Mouse (Mus musculus): ENCODE measurements around the gene Rtcb. TPM values are rescaled to one million over a fixed set of nuclear protein-coding genes. Genes with fewer than 3 reads are reported as not detected.

Gene Rtcb
- total RNA-seq (2021), result 10 to 100 TPM; 73.0 to 75.2 TPM

DNA sequence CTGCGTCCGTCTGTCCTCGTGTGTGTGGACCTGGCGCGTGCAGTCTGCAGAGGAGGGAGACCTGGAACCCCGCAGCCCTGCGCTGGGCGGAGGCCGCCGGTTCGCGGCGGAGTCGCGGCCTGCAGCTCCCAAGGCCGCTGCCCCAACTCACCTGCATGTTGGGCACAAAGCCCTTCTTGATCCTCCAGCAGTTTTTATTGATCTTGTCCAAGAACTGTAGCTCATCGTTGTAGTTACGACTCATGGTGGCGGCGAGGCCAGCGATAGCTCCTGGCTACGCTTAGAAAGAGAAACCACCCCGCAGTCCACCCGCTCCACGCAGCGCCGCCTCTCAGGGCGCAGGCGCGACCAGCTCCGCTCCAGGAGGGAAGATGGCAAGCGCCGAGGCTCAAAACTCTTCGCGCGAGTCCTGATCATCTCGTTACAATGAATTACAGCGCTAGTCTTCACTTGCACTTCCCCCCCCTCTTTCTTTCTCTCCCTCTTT is at the start of gene Rtcb:
Gene Rtcb (minus strand): TSS at position 360 of the 487 bp plus-strand sequence.
- intact Hi-C loops (cut with DNase I), result loop anchor here (5.0 kb wide), 1 partner anchor 40 kb away; the partner anchor contains the start of gene Prdm4
- peak; percentile 89 for DNase-seq (ENCODE audit: low spot score)

DNA sequence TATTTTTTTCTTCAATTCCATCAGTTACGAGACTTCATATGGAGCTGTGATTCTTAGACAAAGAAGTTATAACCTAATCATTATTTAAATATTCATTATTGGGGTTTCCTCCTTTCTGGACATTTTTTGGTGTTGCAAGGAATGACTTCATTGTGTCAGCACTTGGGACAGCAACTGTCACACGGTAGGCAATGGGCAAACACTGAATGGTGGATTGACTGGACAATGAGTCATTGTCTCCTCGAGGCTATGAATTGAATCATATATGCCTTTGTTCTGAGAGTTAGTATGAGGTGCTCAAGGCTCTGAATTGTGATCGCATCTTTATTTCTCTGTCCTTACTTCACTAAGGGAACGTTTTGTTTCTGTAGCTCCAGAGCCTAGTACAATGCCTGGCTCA is 48.8 kb upstream of the Rtcb start:
- intact Hi-C loops (cut with DNase I), result no loop called here
- DNase-seq (ENCODE audit: low spot score), result no peak

DNA sequence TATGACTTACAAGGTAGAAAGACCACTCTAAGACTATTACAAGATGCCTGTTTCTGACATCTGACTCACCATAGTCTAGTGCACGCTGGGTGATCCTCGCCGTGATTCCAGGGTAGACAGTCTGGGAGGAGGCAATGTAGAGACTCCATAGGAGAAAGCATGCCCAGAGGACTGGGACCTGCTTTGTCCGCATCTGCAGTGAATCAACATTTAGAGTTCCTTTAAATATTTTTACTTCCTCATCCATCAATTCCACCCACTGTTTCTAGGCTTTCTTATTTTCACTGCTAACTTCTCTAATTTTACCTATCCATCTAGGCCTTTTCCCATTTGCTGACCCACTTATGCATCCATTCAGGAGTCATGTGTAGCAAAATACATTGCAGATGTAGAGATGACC is 42.8 kb upstream of the Rtcb start:
- intact Hi-C loops (cut with DNase I), result no loop called here
- DNase-seq (ENCODE audit: low spot score), result no peak

DNA sequence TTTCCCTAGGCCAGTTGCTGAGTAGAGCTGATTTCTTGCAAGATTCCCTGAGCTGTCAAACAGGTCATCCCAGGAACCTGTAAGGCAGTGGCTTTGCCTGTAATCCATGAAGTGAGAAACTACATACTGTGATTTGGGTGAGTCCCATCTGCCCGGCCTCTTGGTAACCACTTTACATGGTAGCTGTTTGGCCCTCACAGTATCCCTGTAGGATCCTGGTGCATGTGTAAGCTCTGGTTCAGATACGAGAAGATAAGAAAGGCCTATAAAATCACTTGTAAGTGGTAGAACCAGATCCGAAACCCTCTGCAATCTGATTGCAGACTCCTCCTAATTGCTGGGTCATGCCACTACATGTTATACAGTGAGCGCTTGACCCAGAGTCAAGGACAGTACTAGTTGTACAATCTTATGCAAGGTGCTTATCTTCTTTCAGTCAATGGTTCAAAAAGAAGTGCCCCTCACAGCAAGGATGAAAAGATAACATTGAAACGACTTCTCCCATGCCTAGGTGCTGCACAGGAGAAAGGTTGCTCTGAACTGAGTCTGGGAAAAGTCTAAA is 37.0 kb upstream of the Rtcb start:
- intact Hi-C loops (cut with DNase I), result no loop called here

DNA sequence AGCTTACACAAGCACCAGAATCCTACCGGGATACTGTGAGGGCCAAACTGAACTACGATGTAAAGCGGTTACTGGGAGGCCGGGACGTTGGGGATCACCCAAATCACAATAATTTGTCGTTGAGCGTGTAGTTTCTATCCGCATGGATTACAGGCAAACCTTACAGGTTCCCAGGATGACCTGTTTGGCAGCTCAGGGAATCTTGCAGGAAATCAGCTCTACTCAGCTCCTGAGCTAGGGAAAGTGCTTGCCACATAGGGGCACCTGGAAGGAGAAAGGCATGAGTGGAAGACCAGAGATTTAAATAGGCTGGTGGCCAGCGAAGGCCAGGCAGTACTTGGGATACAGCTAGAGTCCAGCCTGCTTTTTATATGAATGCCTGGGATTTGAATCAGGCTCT is 36.2 kb upstream of the Rtcb start:
- no peak for DNase-seq (ENCODE audit: low spot score)
- intact Hi-C loops (cut with DNase I), result no loop called here

More for the DNA sequence above, 37.0 kb upstream of the Rtcb start:
- DNase-seq (ENCODE audit: low spot score), result no peak

DNA sequence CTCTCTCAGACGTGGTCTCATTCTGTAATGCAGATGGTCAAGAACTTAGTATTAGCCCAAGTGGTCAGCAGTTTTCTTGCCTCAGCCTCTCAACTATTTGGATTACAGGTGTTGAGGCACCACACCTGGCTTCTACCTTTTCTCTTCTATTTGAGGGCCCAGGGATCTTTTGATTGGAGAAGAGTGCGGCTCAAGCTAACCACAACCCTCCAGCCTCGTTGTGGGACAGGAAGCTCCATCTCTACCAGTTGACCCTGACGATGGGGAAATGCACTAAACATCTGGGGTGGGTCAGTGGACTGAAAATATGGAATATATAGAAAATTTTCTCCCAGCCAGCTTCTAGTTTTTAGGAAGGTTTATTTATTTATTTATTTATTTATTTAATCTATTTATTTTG is 34.8 kb upstream of the Rtcb start:
- no peak for DNase-seq (ENCODE audit: low spot score)
- intact Hi-C loops (cut with DNase I), result no loop called here

DNA sequence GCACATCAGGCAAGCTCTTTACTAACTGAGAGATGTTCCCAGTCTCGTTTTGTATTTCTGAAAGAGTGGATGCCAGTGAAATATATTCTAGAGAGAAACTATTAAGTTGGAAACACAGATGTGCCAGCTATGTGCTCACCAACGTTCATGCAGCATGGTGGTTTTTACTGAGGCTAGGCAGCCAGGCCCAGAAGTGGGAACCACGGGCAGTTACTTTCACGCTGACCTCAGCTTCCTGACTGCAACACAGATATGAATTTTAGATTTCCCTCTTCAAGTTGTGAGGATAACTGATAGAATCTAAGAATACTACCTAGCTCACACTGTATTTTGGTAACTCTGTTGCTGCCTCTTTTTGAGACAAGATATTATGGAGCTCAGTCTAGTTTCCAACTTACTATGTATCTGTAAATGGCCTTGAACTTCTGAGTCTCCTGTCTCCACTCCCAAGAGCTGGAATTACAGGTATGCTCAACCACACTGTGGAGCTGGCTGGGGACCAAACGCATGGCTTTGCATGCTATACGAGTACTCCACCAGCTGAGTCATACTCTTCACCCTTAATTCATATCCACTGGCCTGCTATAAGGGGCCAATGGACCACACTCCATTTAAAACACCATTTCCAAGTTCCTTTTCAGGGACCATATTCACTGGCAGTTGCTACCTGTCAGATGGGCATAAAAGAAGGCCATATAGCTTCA is 31.9 kb upstream of the Rtcb start:
- intact Hi-C loops (cut with DNase I), result no loop called here

DNA sequence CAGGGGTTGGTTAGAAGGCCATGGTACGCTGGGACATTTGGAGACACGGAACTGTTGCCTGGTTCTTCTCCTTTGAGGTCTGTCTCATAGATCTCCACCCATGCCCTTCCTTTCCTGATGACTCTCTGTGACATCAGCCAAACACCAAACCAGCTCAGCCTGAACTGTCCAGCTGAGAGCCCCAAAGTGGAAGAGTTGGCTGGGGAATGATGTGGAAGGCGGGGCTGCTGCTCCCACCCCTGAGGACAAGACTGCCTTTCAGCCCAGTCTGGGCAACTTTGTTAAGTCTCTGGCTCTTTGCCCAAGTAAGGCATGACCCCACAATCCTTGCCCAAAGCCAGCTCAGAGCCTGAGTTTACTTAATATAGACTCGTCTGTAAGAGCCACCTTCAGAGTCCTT is 15.3 kb upstream of the Rtcb start:
- DNase-seq (ENCODE audit: low spot score), result no peak
- intact Hi-C loops (cut with DNase I), result no loop called here

More for the DNA sequence above, 31.9 kb upstream of the Rtcb start:
- no peak for DNase-seq (ENCODE audit: low spot score)

DNA sequence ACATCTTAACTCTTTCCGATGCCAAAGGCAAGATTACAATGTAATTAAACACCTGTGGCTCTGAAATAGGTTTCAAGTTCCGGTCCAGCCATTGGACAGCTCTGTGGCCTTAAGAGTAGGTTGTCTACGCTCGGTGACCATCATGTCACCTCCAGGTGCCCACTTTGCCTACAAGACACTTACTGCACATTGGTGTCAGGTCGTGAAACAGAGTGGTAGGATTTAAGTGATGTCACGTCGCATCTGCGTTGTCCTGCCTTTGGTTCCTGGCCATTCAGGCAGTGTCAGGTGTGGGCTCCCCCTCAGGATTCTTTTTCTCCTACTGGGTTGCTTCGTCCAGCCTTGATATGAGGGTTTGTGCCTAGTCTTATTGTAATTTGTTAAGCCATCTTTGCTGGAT is 14.2 kb upstream of the Rtcb start:
- intact Hi-C loops (cut with DNase I), result no loop called here
- DNase-seq (ENCODE audit: low spot score), result no peak

DNA sequence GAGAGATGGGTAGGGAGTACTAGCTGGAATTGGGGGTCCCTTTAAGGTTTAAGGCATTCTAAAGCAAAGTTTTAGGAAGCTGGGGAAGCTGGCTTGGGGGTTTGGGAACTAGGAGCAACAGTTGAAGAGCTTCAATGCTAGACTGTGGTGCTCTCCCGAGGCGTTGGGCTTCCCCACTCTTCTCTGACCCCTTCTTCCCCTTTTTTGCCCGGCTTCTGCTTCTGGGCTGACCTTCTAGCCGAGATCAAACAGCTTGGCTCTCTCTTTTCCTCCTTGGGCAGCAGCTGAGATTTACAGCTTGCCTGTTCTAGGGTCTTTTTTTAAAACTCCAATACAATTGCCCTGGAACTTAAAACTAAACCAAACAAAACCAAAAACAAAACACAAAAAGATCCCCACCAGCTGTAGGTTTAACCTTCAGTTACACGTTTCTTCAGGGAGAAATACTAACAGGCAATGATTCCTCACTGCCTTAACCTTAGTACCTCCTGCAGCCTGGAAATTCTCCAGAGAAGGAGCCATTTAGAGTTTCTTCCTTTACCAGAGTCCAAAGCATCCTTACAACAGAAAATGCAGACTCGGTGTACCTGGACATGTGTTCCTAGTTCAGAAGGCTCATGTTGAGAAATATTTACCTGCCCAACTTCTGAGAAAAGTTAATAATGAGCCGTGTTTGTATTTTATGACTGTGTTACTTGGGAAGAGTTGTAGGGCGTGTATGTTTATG is 12.4 kb upstream of the Rtcb start:
- intact Hi-C loops (cut with DNase I), result loop anchor here (5.0 kb wide), 2 partner anchors 87 to 327 kb away; no protein-coding TSS in a partner anchor
- DNase-seq (ENCODE audit: low spot score), result no peak

DNA sequence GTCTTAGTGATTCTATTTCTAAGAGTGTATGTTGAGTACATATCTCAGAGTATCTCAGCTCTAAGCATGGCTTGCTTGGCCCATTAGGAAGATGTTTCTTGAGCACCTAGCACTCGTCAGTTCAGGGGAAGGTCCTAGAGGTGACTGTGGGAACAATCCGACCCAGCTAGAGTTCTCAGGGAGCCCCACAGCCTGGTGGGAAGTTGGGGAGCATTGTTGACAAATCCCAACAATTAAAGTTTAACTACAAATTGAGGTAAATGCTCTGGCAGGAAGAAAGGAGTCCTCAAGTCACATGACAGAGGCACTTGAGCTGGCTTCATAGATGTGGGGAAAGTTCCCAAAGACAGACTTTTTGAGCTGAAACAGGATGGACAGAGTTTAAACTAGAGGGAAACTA is 11.1 kb upstream of the Rtcb start:
- intact Hi-C loops (cut with DNase I), result loop anchor here (1.0 to 5.0 kb wide), 3 partner anchors 89 to 496 kb away; no protein-coding TSS in a partner anchor
- DNase-seq (ENCODE audit: low spot score), result no peak

DNA sequence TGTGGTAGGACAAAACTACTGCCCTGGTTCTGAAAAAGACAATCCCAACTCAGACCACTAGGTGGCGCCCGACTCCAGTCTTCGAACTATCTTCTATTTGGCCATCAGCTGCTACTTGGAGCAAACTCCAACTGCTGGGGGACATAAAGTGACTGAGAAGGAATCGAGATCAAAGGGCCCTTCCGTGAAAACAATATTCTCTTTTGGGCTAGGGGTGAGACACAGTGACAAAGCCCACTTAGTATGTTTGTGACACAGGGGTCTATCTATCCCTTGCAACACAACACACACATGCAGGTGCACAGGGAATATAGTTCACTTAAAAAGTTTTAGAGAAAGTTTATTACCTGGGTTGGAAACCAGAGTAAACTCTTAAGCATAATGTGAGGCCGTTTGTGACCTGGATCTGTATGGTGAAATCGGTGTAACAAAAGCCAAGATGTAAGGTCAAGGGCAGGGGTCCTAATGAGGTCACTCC is 10.6 kb upstream of the Rtcb start:
- peak; percentile 27 for DNase-seq (ENCODE audit: low spot score)
- intact Hi-C loops (cut with DNase I), result loop anchor here (1.0 to 5.0 kb wide), 3 partner anchors 89 to 496 kb away; no protein-coding TSS in a partner anchor

DNA sequence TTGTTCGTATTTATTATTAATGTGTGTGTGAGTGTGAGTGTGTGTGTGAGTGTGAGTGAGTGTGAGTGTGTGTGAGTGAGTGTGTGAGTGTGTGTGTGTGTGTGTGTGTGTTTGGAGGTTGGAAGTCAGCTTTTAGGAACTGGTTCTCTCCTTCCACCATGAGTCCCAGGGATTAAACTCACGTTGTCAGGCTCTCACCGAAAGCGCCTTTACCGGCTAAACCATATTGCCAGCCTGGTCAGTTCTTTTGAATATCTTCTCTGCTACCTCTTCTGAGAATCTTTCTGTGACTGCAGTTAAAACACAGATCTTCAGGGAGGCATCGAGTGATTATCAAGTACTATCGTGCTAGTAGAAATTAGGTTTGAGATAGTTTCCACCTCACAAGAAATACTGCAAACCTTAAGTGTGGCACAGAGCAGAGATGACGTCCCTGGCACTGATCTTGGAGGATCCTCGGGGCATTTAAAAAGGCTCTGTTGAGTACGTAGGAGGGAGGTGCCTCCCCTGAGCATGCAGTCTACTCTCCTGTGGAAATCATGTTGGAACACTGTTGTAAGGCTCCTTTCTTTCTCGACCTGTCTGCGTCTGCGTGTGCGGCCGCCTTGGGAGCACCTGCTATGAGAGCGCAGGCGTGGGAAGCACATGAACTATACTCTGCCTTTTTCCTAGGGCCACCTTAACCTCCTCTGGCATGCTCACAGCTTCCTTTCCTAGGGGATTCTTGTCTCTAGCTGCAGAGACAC is 10.0 kb upstream of the Rtcb start:
- intact Hi-C loops (cut with DNase I), result loop anchor here (1.0 to 5.0 kb wide), 3 partner anchors 90 to 497 kb away; no protein-coding TSS in a partner anchor
- no peak for DNase-seq (ENCODE audit: low spot score)

DNA sequence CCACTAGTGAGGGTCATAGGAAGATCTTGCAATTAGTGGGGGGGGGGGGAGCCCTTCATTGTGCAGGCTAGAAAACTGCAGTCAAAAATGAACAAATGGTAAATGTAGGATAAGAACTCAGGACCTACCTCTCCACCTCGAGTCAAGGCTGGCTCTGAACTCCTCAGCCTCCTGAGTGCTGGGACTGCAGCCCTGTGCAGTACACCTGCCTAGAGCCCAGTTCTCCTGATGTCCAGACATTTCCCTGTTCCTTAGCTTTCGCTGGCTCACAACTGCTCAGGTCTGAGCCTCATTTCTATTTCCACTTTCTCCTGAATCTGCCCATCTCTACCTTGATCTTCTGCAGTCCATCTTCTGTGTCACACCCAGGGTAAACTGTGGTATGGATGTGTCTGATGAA is 8.9 kb upstream of the Rtcb start:
- intact Hi-C loops (cut with DNase I), result loop anchor here (5.0 kb wide), 2 partner anchors 91 to 331 kb away; no protein-coding TSS in a partner anchor
- no peak for DNase-seq (ENCODE audit: low spot score)

DNA sequence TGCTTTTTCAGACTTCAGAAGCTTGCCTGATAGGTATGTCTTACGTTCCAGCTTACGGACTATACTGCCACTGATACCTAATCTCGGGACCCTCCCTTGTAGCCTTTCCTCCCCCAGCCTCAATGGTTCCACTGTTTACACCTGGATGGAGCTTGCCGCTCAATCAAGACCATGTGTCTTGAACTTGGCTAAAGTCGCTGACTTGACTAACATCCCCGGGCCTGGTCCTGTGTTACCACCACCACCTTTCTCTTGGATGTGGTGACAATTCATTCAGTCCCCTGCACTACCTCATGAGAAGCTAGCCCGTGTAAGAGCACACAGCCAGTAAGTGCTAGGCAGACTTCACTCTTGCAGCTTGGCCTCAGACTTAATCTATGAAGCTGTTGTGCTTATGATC is 6.7 kb upstream of the Rtcb start:
- intact Hi-C loops (cut with DNase I), result loop anchor here (5.0 kb wide), 1 partner anchor 743 kb away; the partner anchor contains the start of genes Hsp90b1 and Ttc41
- no peak for DNase-seq (ENCODE audit: low spot score)

DNA sequence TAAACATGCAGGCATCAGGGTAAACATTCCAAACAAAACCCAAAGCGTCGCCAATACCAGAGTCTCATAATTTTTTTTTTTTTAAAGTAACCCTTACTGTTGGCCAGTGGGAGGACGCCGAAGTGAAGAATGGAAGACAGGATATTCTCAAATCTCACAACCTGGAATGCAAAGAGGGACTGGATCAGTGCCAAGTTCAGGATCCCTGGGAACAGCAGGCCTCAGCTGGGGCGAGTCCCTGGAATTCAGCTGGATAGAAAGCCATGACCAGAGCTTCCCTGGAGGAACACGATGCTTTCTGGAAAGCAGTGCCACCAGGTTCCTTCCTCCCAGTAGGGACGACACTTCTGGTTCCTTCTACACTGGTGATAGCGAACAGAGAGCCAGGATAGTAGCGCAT is 5.3 kb upstream of the Rtcb start:
- DNase-seq (ENCODE audit: low spot score), result no peak
- intact Hi-C loops (cut with DNase I), result loop anchor here (5.0 kb wide), 1 partner anchor 744 kb away; the partner anchor contains the start of genes Hsp90b1 and Ttc41

DNA sequence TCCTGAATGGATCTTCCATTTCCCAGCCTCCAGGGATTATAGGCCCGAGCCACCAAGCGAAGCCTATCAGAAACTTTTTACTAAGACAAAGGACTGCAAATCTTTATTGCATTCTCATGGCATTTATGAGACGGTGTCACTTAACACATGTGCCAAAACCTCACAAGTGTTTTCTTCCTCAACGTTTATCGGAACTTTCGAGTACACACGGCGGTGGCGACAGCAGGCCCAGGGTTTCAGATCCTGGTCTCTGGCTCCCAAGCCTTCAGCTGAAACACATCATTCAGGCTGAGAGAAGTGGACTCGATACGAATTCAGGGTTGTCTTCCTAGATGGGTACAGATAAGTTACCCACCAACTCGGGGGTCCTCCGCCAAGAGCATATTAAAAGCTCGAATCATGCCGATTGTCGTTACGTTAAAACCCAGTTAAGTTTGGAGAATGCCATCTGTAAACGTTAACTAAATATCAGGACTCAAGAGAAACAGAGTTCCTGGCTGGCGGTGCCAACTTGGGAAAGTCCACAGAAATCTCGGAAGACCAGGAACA is 678 bp downstream of the Rtcb start:
- no peak for DNase-seq (ENCODE audit: low spot score)
- intact Hi-C loops (cut with DNase I), result loop anchor here (5.0 kb wide), 1 partner anchor 40 kb away; the partner anchor contains the start of gene Prdm4

DNA sequence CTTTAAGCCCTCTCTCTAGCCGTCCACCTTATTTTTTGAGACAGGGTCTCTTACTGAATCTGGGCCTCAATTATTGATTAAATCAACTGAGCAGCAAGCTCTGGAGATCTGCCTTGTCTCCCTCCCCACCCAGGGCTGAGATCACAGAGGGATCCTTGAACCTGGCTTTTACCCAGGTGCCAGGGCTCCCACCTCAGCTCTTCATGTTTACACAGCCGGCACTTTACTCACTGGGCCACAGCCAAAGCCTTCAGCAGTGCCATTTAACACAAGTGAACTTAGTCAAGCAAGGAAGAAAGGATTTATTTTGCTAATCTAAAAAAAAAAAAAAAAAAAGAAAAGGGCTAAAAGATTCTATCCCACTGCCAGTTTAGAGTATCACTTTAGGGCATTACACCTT is 3.2 kb downstream of the Rtcb start:
- intact Hi-C loops (cut with DNase I), result loop anchor here (2.0 kb wide), 1 partner anchor 82 kb away; no protein-coding TSS in a partner anchor
- no peak for DNase-seq (ENCODE audit: low spot score)

DNA sequence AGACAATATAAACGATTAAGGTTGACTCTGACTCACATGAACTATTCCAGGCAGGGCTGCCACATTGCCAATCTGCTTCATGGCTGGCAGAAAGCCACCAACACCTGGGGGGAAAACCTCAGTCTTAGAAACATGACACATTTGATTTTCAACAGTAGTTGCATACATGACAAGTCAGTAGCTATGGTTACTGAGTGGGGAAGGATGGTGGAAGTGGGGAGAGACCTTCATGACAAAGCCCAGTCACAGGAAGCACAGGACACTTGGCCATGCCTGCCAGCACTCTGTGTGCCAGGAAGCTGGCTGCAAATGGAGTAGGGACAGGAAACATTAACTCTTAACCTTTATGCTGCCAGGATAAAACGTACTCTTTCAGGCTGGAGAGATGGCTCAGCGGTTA is 4.2 kb downstream of the Rtcb start:
- DNase-seq (ENCODE audit: low spot score), result no peak
- intact Hi-C loops (cut with DNase I), result no loop called here

Data from heart, postnatal 25 days (tissue).